Mouse (Mus musculus): ENCODE data around the gene Med12l.
"Not testable (repeated sequence)": the region's sequence is repeated elsewhere in the genome, so short reads cannot be mapped to it uniquely, and the experiment has no call there.

Med12l gene

DNA sequence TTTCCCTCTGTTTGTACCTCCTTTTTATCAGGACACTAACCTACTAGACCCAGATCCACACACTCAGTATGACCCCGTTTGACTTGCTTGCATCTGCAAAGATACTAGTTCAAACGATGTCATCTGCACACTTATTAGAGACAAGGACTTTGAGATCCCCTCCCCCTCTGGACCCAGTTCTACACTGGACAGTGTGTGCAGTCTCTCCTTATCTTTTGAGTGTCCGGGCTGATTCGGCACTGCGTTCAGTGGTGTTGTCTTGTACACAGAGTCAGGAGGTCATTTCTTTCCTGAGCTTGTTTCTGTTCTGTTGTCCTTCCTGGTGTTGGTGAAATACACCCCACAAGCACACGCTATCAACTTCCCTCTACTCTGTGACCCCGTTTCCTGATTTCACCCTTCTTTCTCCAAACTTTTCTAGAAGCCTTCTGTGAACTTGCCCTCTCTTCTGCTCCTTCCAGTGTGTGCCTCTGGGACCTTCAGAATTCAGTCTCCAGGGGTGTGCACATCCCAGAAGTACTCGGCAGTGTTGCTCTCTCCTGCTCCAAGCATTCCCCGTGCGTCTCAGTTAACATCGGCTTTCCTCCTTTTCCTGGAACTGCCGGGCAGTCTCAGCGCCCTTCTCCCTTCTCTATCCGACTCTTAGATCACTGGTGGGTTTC lies 19.0 kb downstream of the Med12l start:
- no peak for DNase-seq

DNA sequence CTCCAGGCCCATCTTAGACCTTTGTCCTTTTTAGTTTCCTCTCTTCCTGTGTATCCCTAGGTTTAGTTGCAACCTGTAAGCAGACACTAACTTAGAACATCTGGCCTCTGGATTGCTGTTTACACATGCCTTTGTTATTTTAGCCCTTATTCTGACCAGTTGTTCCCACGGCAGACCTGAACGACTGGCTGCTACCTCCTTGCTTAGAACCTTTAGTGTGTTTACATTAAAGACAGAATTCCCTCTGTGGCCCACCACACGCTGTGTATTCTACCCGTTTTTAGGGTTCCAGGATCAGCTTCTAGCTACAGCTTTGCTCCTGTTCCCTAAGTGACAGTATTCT lies 19.5 kb downstream of the Med12l start:
- DNase-seq: no peak

DNA sequence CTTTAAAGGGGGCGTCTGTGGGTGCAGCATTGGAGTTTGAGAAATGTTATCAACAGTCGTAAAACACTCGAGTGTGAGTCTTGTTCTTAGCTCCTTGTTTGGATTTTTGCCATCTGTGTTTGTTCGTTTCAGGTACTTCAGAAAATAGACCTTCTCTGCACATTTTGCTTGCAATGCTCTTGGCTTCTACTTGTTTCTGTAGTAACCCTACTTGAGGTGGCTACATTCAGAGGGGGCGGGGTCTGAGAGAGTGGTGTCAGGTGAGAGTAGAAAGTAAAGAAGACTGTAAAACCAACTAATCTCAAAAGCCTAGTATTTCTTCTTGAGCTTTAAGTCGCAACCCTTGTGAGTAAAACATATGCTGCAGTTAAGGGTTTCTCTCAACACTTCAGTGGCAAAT lies 23.1 kb downstream of the Med12l start:
- peak; percentile 15 to 39 for DNase-seq

DNA sequence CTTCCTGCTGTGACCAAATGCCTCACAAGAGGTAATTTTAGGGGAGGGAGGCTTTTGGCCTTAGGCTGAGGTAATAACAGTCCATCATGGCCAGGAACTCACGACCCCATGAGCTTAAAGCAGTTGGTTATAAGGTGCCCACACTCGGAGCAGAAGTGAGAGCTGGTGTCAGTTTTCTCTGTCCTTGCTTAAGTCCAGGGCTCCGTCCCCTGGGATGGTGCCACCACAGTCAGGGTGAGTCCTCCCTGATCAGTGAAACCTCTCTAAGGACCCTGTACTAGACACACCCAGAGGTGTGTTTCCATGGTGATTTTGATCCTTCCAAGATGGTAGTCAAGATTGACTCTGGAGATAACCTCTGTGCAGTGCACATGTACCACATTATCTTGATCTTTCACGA lies 25.4 kb downstream of the Med12l start:
- no peak for DNase-seq

DNA sequence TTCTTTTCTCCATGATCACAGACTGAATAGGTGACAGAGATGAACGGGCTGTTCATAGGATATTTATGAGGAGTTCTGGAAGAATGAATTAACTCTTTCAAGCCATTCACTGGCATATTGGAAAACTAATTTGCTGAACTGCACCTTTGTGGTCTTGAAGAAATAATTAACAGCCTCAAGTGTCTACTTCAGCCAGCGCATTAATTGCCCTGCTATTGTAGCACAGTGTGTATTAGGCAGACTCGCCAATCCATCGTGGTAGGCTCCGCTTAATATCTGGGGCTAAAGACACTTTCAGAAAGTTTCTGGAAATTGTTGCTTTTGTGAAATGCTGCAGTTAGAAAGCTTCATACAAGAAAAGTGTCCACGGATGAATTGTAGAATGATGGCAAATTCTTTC lies 35.9 kb downstream of the Med12l start:
- DNase-seq: no peak

DNA sequence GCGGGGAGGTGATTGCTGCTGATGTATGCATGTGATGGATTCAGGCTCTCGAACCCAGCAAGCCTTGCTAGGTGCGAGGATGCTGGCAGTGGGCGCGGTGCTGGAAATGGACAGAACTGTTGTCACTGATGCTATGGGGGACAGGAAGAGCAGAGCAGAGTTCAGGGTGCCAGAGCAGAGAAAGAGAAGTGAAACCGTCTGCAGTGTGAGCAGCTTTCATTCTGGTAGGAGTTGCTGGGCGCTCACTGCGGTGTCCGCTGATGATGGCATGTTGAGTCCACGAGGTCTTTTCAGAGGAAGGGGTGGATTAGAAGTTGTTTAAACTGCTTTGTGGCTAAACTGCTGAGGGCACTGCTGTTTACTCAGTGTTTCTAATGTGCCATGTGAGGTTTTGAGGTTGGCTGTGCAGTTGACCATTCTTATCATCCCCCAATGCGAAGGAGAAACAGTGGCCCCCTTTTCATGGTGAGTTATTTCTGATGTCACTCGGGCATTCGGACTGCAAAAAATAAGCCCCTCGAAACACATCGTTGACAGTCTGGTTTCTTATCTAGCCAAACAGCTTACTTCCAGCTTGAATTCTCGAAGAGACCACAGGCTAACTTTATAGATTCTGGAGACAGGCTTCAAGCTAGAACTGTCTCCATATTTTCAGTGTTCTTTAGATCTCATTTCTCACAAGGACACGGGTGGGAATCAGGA lies 49.4 kb downstream of the Med12l start:
- DNase-seq: no peak

DNA sequence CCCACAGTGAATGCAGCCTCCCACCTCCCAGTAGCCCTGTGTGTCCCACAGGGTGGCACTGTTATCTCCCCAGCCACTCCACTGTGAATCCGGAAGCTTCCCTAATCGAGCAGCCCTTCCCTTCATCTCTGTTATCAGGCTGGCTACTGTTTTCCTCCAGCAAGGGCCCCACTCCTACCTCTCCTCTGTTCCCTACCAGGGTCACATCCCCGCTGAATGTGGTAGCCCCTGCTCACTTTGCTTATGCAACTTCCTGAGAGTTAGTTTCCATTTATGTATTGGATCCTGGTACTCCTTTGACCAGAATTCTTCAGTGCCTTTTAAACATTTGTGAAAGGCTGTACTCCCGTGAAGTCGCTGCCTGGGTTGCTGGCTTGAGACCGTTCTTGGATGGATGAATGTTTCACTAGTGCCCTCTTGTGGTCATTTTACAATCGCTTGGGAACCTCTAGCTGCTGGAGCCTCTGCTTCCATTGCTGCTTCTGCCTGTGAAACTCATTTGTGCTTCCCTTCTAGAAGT lies 53.5 kb downstream of the Med12l start:
- peak; percentile 18 to 56 for DNase-seq

DNA sequence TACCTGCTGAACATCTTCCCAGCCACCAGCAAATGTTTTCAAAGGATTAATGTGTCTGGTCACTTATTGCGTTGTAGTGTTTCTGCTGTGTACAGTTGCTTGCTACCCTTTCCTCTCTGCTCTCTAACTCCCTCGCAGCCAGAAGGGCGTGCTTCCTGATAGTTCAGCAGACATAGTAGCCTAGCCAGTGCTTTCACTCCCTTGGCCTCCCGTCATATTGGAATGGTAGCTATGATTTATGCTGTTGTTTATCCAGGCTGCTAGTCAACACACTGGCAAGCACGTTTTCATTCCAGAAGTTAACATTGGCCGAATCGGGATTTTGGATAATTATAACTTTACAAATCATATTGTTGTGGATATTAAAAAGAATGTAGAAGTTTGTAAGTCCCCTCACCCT lies 54.5 kb downstream of the Med12l start:
- DNase-seq: no peak

DNA sequence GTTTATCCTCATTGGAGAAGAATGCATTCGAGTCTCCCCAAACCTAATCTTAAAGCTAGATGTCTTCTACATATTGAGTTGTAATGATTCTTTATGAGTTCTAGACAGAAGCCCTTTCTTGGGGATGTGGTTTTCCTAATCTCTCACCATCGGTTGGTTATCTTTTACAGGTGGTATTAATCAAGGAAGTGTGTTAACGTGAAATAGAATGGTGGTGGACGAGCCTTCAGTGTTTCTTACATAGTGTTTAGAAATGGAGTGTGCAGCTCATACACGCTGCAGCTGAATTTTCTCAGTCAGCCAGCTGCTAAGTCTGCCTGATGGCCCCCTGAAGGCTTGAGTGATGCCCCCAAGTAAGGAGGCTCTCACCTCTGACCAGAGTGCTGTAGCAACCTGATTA lies 56.5 kb downstream of the Med12l start:
- no peak for DNase-seq

DNA sequence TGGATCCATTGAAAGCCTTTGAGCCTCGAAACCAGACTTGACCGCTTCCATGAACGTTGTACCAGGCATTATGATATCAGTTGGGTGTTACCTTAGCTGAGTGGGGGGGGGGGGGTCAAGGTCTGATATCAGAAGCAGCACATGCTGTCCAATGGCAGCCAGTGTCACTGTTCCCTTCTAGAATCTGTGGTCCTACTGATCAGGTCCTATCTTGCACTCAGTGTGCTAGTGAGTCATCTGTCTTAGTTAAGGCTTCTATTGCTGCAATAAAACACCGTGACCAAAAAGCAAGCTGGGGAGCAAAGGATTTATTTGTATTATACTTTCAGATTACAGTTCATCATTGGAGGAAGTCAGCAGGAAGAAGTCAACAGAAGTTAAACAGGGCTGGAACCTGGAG lies 57.8 kb downstream of the Med12l start:
- no peak for DNase-seq

DNA sequence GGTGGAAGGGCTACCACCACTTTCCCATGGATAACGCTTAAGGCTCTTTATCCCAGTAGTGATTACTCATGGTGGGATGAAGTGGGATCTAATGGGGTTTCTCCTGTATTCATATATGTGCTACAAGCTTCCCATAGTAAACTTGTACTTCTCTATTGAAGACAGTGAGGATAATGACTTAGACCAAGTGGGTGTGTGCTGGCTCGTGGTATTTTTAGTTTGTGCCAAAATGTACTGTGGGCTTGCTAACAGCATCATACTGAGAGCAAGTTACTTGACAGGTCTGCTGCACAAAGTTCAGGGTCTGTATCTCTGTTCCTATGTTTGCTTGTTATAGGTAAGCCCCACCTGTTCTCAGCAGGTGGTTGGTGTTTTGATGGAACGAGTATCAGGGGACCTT lies 60.3 kb downstream of the Med12l start:
- no peak for DNase-seq

DNA sequence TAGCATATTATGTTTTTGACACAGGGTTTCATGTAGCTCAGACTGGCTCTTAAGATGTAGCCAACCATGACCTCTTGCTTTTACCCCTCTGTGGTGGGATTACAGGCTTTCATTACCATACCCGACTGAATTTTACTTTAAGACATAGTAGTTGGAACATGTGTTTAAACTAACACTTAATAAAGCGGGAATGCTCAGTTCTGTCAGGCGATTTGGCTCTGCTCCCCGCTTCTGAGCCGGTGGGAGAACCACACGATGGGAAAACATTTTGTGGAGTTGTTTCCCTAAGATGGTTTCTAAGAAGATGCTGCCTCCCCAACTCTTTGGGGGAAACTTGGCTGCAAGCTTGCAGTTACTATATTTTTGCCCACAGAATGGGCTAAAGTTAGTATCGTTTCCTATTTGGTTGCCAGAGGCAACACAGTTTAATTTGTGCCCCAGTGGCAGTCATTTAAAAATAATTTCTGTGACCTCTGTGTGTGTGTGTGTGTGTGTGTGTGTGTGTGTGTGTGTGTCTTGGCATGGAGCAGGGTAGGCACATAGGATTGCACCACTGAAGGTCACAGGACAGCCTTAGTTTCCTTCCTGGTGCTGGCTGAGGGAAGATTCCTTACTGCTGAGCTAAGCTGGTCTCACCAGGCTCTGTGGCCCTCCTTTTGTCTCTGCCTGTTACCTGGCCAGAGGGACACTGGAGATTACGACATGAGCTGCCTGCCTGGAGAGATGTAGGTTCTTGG lies 61.1 kb downstream of the Med12l start:
- no peak for DNase-seq

DNA sequence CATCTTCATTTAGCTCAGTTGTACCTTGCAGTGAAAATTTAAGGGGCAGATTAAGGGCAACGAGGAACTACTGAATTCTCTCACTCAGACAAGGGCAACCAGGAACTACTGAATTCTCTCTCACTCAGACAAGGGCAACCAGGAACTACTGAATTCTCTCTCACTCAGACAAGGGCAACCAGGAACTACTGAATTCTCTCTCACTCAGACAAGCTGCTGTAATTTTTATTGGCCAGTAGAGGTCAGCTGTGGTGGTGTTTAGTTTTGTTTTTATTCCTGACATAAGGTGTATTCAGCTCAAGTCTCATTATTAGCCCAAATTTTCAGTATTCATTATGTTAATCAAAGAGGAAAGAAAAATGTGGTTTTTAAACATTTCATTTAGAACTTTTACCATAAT lies 63.4 kb downstream of the Med12l start:
- not testable (repeated sequence) for DNase-seq

DNA sequence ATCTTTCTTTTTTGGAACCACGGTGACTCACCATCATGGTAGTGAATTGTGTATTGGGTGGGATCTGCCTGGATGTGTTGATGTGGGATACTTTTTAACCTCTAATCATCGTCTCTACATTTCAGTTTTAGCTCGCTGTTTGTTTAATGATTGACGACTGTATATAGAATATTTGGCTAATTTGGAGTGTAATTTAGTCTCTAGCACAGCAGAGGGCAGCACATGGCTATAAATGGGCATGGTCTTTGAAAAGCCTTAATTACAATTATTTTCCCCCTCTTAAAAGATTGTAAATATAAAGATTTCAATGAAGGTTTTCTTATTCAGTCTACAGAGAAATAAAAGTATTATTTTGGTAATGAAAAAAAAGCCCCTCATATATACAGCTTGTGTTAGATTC lies 71.7 kb downstream of the Med12l start:
- no peak for DNase-seq

DNA sequence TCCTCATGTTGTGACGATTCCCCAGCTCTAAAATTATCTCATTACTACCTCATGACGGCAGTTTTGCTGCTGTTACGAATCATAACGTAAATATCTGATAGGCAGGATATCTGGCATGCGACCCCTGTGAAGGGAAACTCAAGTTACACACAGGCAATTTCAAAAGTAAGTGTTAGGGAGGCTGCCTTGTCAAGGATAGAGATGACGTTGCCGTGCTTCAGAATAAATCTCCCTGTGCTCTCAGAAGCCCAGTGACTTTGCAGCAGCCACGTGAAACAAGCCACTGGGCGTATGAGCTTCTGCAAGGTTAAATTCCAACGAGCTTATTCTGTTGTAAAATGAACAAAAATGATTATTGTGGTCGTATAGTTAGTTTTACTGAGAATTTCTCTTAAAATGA lies 73.0 kb downstream of the Med12l start:
- DNase-seq: no peak

DNA sequence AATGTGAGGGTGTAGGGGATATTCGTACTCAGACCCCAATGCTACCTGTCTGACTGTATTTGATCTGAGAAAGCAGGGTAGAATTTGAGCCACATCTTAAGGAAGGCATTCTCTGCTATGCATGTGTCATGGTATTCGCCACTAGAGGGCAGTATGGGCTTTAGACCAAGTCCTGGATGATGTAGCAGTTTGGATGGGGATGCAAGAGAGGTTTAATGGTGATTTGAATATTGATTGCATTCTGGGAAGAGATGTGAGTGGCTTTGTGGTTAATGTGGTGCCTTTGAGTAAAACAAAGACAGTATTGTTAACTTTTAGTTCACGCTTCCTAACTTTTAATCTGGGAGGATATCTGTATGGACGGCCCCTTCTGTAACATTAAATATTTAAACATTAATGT lies 73.7 kb downstream of the Med12l start:
- peak in 1 of 2 experiments; percentile 50 for DNase-seq

DNA sequence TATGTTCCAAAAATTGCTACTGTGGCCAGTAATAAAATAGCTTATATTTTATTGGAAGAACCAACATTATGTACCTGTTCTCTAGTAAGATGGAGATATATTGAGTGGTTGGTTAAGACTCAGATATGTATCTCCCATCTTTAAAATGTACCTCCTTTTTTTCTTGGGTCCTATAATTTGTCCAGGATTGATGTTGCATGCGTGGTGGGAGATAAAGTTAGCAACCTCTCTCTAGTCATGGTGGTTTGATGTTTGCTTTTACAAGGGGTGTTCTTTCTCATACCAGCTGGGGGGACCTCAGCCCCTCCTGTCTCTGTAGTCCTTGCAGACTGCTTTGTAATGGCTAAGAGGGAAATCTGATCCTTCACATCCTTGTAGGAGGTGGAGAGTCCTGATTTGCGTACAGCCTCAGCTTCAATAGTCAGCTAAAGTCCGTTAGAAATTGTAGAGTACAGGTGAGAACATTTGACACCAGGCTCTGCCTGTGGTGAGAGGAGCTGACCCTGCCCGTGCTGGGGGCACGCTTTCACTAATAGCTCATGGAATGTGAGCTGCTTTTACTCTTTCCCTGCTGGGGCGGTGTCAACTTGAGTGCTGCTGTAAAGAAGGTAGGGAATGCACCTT lies 74.8 kb downstream of the Med12l start:
- no peak for DNase-seq

DNA sequence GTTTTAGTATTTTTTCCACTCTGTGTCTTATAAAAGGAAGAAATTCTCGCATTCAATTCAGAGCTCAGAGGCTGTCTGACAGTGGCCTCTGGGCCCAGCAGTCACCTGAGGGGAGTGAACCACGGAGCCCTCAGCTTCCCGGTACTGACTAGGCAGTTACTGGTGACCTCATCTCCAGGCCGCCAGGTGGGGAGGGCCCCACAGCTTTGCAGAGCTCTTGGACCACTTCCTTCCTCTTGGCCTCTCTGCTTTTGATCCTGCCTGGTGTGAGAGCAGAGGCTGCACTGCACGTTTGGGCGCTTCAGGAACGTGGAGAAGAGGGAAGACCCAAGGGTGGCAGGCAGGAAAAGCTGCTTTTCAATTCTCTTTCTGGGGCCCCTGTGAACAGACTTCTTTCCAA lies 75.3 kb downstream of the Med12l start:
- DNase-seq: peak; percentile 37 to 49

DNA sequence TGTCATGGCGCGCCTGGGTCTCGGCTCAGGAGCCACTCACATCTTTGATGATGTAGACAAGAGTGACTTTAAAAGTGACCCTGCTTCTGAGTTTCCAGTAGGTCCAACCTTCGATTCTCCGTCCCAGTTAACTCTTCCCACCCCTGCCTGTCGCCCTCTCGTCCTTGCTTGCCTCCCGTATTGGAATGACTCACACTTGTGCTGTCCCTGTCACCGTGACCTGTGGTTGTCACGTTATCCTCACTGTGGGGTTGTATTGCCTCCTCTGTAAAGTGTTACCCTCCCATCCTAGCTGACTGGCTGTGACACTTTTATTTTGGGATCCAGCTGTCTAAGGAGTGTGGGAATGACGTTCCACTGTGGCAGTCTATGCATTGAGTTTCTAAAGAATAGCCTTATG lies 87.1 kb downstream of the Med12l start:
- no peak for DNase-seq

DNA sequence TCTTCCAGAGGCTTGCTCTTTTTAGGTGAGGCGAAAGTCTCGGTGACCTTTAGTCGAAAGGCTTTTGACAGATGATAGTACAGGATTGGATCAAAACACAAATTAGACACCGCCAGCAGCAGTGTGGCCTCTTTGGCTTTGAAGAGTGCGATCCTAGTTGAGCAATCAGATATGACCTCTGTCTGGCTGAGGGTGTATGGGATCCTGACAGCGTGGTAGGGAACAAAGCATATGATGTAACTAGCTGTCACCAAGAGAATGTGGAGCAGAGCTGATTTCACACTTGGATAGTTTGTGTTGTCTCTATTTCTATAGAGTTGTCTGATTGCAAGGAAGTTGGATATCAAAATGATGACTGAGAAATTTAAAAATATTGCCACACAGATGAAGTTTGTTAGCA lies 91.8 kb downstream of the Med12l start:
- peak in 1 of 2 experiments; percentile 16 for DNase-seq

DNA sequence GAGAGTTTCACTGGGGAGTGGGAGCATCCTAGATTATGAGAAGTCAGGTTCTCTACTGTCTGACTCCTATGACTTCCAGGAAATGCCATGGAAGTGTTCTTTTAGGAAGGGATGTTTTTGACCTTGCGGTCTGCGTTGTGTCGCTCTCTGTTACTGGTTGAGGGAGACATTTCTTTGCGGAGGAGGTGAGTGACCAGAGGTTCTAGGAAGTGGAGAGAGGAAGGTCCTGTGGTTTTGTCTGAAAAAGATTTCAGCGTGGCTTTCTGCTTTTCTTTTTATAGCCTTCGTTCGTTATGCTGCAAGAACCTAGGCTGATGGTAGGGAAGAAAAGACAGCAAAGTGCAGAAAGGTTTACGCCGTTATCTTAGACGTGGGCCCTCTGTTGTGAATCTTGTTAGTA lies 92.9 kb downstream of the Med12l start:
- peak in 1 of 2 experiments; percentile 28 for DNase-seq

DNA sequence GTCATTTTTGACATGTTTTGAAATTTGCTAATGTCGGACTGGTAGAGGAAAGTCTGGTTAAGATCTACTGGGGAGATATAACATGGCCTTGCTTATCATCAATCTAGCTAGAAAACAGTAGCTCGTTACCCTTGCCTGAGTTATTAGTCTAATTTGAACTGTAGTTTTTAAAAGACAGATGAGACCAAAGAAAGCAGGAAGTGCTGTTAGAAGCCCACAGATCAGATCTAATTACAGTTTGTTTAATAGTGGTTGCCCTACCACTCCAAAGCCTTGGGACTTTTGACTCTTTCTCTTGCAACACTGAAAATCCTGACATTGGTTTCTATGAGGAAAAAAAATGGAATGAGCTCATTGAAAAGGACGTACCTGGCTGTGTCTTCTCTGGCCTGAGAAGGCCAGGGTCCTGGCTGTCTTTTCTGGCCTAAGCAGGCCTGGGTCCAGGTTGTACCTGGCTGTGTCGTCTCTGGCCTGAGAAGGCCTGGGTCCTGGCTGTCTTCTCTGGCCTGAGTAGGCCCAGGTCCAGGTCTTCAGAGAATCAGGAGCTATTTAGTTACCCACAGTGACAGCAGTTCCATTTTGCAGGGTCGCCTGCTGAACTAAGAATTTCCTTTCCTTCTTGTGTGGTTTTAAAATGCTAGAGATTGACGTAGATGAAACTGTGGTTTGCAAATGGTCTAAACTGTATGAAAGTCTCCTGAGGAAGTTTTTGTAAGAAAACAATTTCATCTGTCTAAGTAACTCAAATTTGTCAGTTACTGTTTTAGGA lies 95.8 kb downstream of the Med12l start, which contains the start of gene Gpr171:
Gene Gpr171 (minus strand): TSS at position 604 of the 769 bp plus-strand sequence.
- DNase-seq: no peak

DNA sequence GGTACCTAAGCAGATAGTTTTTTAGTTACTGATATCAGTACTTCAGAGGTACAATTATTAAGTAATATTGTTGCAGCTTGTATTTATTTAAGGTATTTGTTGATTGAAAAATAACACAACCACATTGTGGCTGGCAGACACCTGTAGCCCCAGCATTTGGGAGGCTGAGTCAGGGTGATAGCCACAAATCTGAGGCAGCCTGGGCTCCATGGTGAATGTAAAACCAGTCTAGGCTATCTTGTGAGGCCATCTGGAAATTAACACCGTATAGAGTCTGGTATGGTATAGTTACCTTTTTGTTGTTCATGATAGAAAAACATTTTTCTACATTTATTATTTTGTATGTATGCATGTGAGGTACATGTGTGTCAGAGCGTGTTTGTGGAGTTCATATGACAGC lies 96.5 kb downstream of the Med12l start:
- DNase-seq: no peak

Measured in lung, adult 18-20 months (tissue).